In genomic region chr12:24574870-24575269, GRCm38 (mm10) we compare ENCODE assay signal across 15 mouse cellular contexts. TPM values are rescaled to one million over a fixed set of nuclear protein-coding genes. Genes with fewer than 3 reads are reported as not detected.
DNase-seq lines count a peak whose midpoint lies in the region; ATAC-seq lines count a peak whose summit lies in the region.
"Had no signal": no experiment of that assay in that cellular context is flagged by ENCODE, and none has a peak within 500 bp of the region (broad histone marks: within the 10 kb centered on the region; RNA-seq: fewer than 3 reads in every experiment).

No protein-coding gene starts in this region.

- peaks cover 28% of the 10 kb centered on the region for H3K27me3 ChIP-seq in heart, embryonic 13.5 days (replicated peaks)

- H3K27ac ChIP-seq in heart, embryonic 13.5 days (replicated peaks) = no peak overlapping the region
- H3K27ac ChIP-seq: hindbrain, embryonic 15.5 days; midbrain, embryonic 10.5 days had no signal

- intact Hi-C loops in heart, postnatal 25 days (cut with DNase I) = no loop called here
- intact Hi-C loops in gastrocnemius, postnatal 36 days (cut with DNase I) = no loop called here

- DNase-seq in heart, postnatal 25 days (ENCODE audit: low spot score) = no peak
- DNase-seq in kidney, postnatal 4 days = peak; percentile 30 to 47
- no peak for DNase-seq in kidney, postnatal 36 days
- peak; percentile 13 for DNase-seq in MN1 (ENCODE audit: low spot score)
- DNase-seq in gastrocnemius, postnatal 36 days = no peak
- no peak for DNase-seq in gastrocnemius, adult 18-20 months (ENCODE audit: low spot score)
- DNase-seq: adrenal gland, postnatal 36 days; B cell, adult 2 months; forebrain, postnatal 0 days; lung, adult 18-20 months; right cerebral cortex, postnatal 4 days had no signal

- peaks cover 37% of the 10 kb centered on the region for H3K4me1 ChIP-seq in heart, embryonic 13.5 days

- WGBS in heart, embryonic 13.5 days = 30% methylated on average over 7 of the region's 7 CpGs

- ATAC-seq in heart, embryonic 13.5 days (ENCODE audit: extremely low read depth, insufficient number of reproducible peaks, low FRiP score, low TSS enrichment) = no peak
- ATAC-seq in megakaryocyte progenitor cell, adult 5-6 weeks (replicated peaks; ENCODE audit: poor library complexity) = 0 out of 2 replicates have a peak, but pooled peaks have one; percentile 15
- ATAC-seq: forebrain, postnatal 0 days had no signal

- H3K36me3 ChIP-seq in heart, embryonic 13.5 days = peaks cover 30% of the 10 kb centered on the region
- H3K36me3 ChIP-seq: hindbrain, embryonic 15.5 days; midbrain, embryonic 10.5 days had no signal

- no peaks in the 10 kb centered on the region for H3K9me3 ChIP-seq in heart, embryonic 13.5 days
- H3K9me3 ChIP-seq: hindbrain, embryonic 15.5 days; midbrain, embryonic 10.5 days had no signal

- peak overlapping the region; percentile 33 for H3K9ac ChIP-seq in heart, embryonic 13.5 days
- H3K9ac ChIP-seq: forebrain, postnatal 0 days; hindbrain, embryonic 15.5 days had no signal

- peak overlapping the region; percentile 88 for H3K4me2 ChIP-seq in heart, embryonic 13.5 days
- H3K4me2 ChIP-seq: hindbrain, embryonic 15.5 days had no signal

- H3K4me3 ChIP-seq in heart, embryonic 13.5 days = 0 out of 2 replicates have a peak overlapping the region, but pooled peaks have one; percentile 17
- H3K4me3 ChIP-seq: hindbrain, embryonic 15.5 days; midbrain, embryonic 10.5 days had no signal

RNA-seq across cellular contexts. Expression of gene Grhl1, which starts 2.8 kb away (rescaled TPM):
- 2.0 and 2.1 TPM in 2 replicates for polyA plus RNA-seq in heart, embryonic 13.5 days (2015; fragmentation: Nextera tagmentation; extraction: Ambion mirVana)
- under 1 TPM; 0.61 to 0.65 TPM for total RNA-seq in heart, postnatal 25 days (2021)
- total RNA-seq in megakaryocyte progenitor cell, adult 5-6 weeks (2015) = 0.22 and 0.49 TPM in 2 replicates
- 0.20 and 0.42 TPM in 2 replicates for total RNA-seq in megakaryocyte progenitor cell, adult 5-6 weeks (2017)
- under 1 TPM; 0.18 to 0.22 TPM for total RNA-seq in gastrocnemius, postnatal 36 days (2021)
- under 1 TPM; 0.24 to 0.27 TPM for total RNA-seq in gastrocnemius, adult 18-20 months (2021)

Comparison
In these comparisons a context has a peak if more than half of its experiments do, and no peak if none do; other contexts are left out.
1. DNase-seq: peak in kidney, postnatal 4 days (2 of 2) and MN1 (single experiment); none in heart, postnatal 25 days (single experiment), kidney, postnatal 36 days (0 of 2), gastrocnemius, postnatal 36 days (0 of 2) and gastrocnemius, adult 18-20 months (single experiment).